Mouse (Mus musculus) heart, embryonic 14.5 days (tissue): ENCODE data around the gene Il4ra. TPM values are rescaled to one million over a fixed set of nuclear protein-coding genes. Genes with fewer than 3 reads are reported as not detected.

ENCODE experiments used
- ATAC-seq: fragments of 200-750 bp; cut with Nextera tagmentation; 2 replicates; pipeline ENCODE4 v1.8.0; 2017; ENCODE audit warnings: low read depth, moderate TSS enrichment; ENCODE audit not compliant: insufficient number of reproducible peaks, insufficient read depth, low FRiP score
- H3K27ac ChIP-seq, 2 experiments: fragments of 200-500 bp in 1 of 2; fragments of 300-500 bp in 1 of 2; sonication (generic) in 1 of 2; replicated peaks in 1 of 2; 2 replicates each; pipeline ENCODE4 v1.5.1; 2012 to 2014; ENCODE audit warnings: low read depth in 2 of 2, low read length in 2 of 2, control low read depth in 1 of 2, mild to moderate bottlenecking in 1 of 2, mixed read lengths in 1 of 2; ENCODE audit not compliant: control insufficient read depth in 1 of 2, insufficient read depth in 1 of 2
- H3K27me3 ChIP-seq: fragments of 300-500 bp; sonication (generic); 2 replicates; pipeline ENCODE4 v1.6.1; 2014; ENCODE audit warnings: mild to moderate bottlenecking, low read length, control low read depth; ENCODE audit not compliant: control insufficient read depth, insufficient read depth
- H3K36me3 ChIP-seq: fragments of 300-500 bp; sonication (generic); 2 replicates; pipeline ENCODE4 v1.6.1; 2014; ENCODE audit warnings: mild to moderate bottlenecking, control low read depth, low read length, mixed read lengths; ENCODE audit not compliant: control insufficient read depth, insufficient read depth
- H3K4me1 ChIP-seq, 2 experiments: fragments of 200-500 bp in 1 of 2; fragments of 300-500 bp in 1 of 2; sonication (generic) in 1 of 2; 2 replicates each; pipeline ENCODE4 v1.6.1; 2012 to 2014; ENCODE audit warnings: low read length in 2 of 2, control low read depth in 1 of 2, mixed read lengths in 1 of 2; ENCODE audit not compliant: control insufficient read depth in 2 of 2, insufficient read depth in 2 of 2
- H3K4me2 ChIP-seq: fragments of 300-500 bp; sonication (generic); 2 replicates; pipeline ENCODE4 v1.6.1; 2014; ENCODE audit warnings: mild to moderate bottlenecking, low read length
- H3K4me3 ChIP-seq, 2 experiments: fragments of 200-500 bp in 1 of 2; fragments of 300-500 bp in 1 of 2; sonication (generic) in 1 of 2; 2 replicates each; pipeline ENCODE4 v1.5.1; 2012 to 2014; ENCODE audit warnings: low read length in 2 of 2, mild to moderate bottlenecking in 2 of 2, control low read depth in 1 of 2, low read depth in 1 of 2, moderate library complexity in 1 of 2; ENCODE audit not compliant: control insufficient read depth in 1 of 2, insufficient read depth in 1 of 2
- H3K9ac ChIP-seq: fragments of 300-500 bp; sonication (generic); 2 replicates; pipeline ENCODE4 v1.6.1; 2014; ENCODE audit warnings: mild to moderate bottlenecking, low read length
- H3K9me3 ChIP-seq: fragments of 300-500 bp; sonication (generic); 2 replicates; pipeline ENCODE4 v1.6.1; 2016; ENCODE audit warnings: low read length, control low read depth; ENCODE audit not compliant: control insufficient read depth
- WGBS: fragments of 180-500 bp; shearing (Covaris S2); extraction: QIAGEN DNeasy Blood & Tissue Kit; methylation state at CpG from one replicate; pipeline ENCODE4 v1.1.7; 2014; 5-methylcytosine and 5-hydroxymethylcytosine counted together
- polyA plus RNA-seq: library from polyadenylated mRNA; unstranded; fragments of >200 nt; fragmentation: Nextera tagmentation; extraction: Ambion mirVana; gene quantifications from 2 replicates; pipeline ENCODE4 v1.2.1, GENCODE M21; 2014

The Il4ra gene
- polyA plus RNA-seq, 1 experiment from 2014 or later = 3.7 TPM

DNA sequence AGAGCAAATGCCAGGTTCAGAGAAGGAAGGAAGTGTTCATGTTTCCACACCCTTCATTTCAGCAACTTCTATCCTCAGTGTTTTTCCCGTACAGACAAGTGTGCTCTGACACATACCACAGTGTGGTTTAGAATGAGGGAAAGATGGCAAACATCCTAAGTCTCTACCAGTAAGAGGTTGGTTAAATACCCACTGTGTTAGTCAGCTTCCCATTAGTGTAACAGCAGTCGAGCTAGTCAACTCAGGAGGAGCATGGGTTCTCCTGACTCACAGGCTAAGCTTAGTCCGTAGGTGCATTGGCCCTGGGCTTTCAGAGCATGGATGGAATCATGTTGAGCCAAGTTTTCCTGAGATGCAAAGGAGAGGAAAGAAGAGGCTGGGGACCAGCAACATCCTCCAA is 12.6 kb upstream of the Il4ra start:
- peaks cover 4% of the 10 kb centered on the region; the same call in 1 of the 2 replicates for H3K9me3 ChIP-seq
- no peak for ATAC-seq
- H3K4me1 ChIP-seq = no peaks in the 10 kb centered on the region
- H3K4me2 ChIP-seq = no peak overlapping the region
- H3K27me3 ChIP-seq = no peaks in the 10 kb centered on the region
- WGBS = 80% methylated on average over 3 of the region's 3 CpGs
- no peaks in the 10 kb centered on the region for H3K36me3 ChIP-seq
- no peak overlapping the region for H3K9ac ChIP-seq
- H3K4me3 ChIP-seq = no peak overlapping the region
- no peak overlapping the region for H3K27ac ChIP-seq

- 71% methylated on average over 1 of the region's 1 CpGs for WGBS
- no peaks in the 10 kb centered on the region for H3K27me3 ChIP-seq
- no peak overlapping the region for H3K27ac ChIP-seq
- H3K4me2 ChIP-seq = no peak overlapping the region
- no peaks in the 10 kb centered on the region for H3K36me3 ChIP-seq
- no peak overlapping the region for H3K4me3 ChIP-seq
- H3K4me1 ChIP-seq = no peaks in the 10 kb centered on the region
- no peak overlapping the region for H3K9ac ChIP-seq
- H3K9me3 ChIP-seq = no peaks in the 10 kb centered on the region
- ATAC-seq = no peak
Measured at GRCm38 (mm10) chr7:125541026-125541425, 10.9 kb upstream of the Il4ra start.

DNA sequence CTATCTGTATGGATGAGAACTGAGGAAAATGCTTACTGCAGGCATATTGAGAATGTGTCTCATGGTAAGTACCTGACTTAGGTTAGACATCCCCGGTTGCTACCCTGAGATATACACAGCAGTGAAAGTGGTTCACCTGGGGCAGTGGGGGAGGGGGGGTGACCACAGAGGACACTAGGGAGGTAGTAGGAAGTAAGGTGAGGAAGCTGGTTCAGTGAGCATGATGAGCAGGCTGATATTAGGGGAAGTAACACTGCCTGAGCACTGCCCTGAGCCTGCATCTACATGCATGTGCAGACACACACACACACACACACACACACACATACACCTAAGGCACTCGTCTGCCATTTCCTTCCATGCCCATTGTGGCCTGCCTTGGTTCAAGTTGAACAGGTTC is 10.1 kb upstream of the Il4ra start:
- no peak overlapping the region for H3K4me3 ChIP-seq
- H3K4me1 ChIP-seq = no peaks in the 10 kb centered on the region
- H3K27me3 ChIP-seq = no peaks in the 10 kb centered on the region
- no peak overlapping the region for H3K4me2 ChIP-seq
- no peaks in the 10 kb centered on the region for H3K9me3 ChIP-seq
- no peaks in the 10 kb centered on the region for H3K36me3 ChIP-seq
- WGBS = 63% methylated on average over 2 of the region's 2 CpGs
- no peak overlapping the region for H3K27ac ChIP-seq
- ATAC-seq = no peak
- H3K9ac ChIP-seq = no peak overlapping the region

- Histone ChIP-seq H3K9me3 (no peaks in the 10 kb centered on the region), H3K27me3 (no peaks in the 10 kb centered on the region), H3K36me3 (no peaks in the 10 kb centered on the region), H3K27ac (no peak overlapping the region), H3K4me3 (no peak overlapping the region), H3K9ac (no peak overlapping the region), H3K4me1 (no peaks in the 10 kb centered on the region), H3K4me2 (no peak overlapping the region)
- 64% methylated on average over 11 of the region's 11 CpGs for WGBS
- no peak for ATAC-seq
Measured at GRCm38 (mm10) chr7:125542335-125543050, 9.4 kb upstream of the Il4ra start.

GRCm38 (mm10) chr7:125543497-125543896 is 8.4 kb upstream of the Il4ra start:
- ATAC-seq = no peak
- H3K4me2 ChIP-seq = no peak overlapping the region
- no peak overlapping the region for H3K4me3 ChIP-seq
- no peaks in the 10 kb centered on the region for H3K27me3 ChIP-seq
- 42% methylated on average over 3 of the region's 3 CpGs for WGBS
- H3K36me3 ChIP-seq = no peaks in the 10 kb centered on the region
- no peaks in the 10 kb centered on the region for H3K4me1 ChIP-seq
- no peaks in the 10 kb centered on the region for H3K9me3 ChIP-seq
- H3K9ac ChIP-seq = no peak overlapping the region
- no peak overlapping the region for H3K27ac ChIP-seq

GRCm38 (mm10) chr7:125545331-125545730 is 6.6 kb upstream of the Il4ra start:
- no peak overlapping the region for H3K4me3 ChIP-seq
- no peaks in the 10 kb centered on the region for H3K27me3 ChIP-seq
- H3K27ac ChIP-seq = no peak overlapping the region
- peaks cover 7% of the 10 kb centered on the region in 2 experiments for H3K4me1 ChIP-seq
- no peak overlapping the region for H3K4me2 ChIP-seq
- no peaks in the 10 kb centered on the region for H3K9me3 ChIP-seq
- H3K9ac ChIP-seq = no peak overlapping the region
- whole genome bisulfite sequencing = 83% methylated on average over 7 of the region's 7 CpGs
- H3K36me3 ChIP-seq = no peaks in the 10 kb centered on the region
- ATAC-seq = no peak

- no peak overlapping the region for H3K4me2 ChIP-seq
- H3K36me3 ChIP-seq = no peaks in the 10 kb centered on the region
- no peak for ATAC-seq
- no peaks in the 10 kb centered on the region for H3K9me3 ChIP-seq
- H3K27me3 ChIP-seq = no peaks in the 10 kb centered on the region
- H3K9ac ChIP-seq = no peak overlapping the region
- no peak overlapping the region for H3K4me3 ChIP-seq
- H3K27ac ChIP-seq = no peak overlapping the region
- H3K4me1 ChIP-seq = peaks cover 19 to 21% of the 10 kb centered on the region in 2 experiments
- WGBS = 86% methylated on average over 6 of the region's 6 CpGs
Measured at GRCm38 (mm10) chr7:125546727-125547126, 5.2 kb upstream of the Il4ra start.

- no peak overlapping the region for H3K4me3 ChIP-seq
- peaks cover 21 to 30% of the 10 kb centered on the region in 2 experiments for H3K4me1 ChIP-seq
- H3K27ac ChIP-seq = peak overlapping the region in 1 of 2 experiments; percentile 7; a peak in 2 of 4 replicates
- H3K4me2 ChIP-seq = no peak overlapping the region
- no peak for ATAC-seq
- no peak overlapping the region for H3K9ac ChIP-seq
- H3K27me3 ChIP-seq = no peaks in the 10 kb centered on the region
- H3K36me3 ChIP-seq = no peaks in the 10 kb centered on the region
- WGBS = 70% methylated on average over 8 of the region's 8 CpGs
- no peaks in the 10 kb centered on the region for H3K9me3 ChIP-seq
Measured at GRCm38 (mm10) chr7:125549916-125550315, 2.0 kb upstream of the Il4ra start.
